Mouse (Mus musculus) stomach, postnatal 0 days (tissue): Measurements from ENCODE around the gene Ifnab. TPM values are rescaled to one million over a fixed set of nuclear protein-coding genes. Genes with fewer than 3 reads are reported as not detected.

ENCODE experiments used
- ATAC-seq: fragments of 200-750 bp; cut with Nextera tagmentation; 2 replicates; pipeline ENCODE4 v1.8.0; 2017; ENCODE audit not compliant: low FRiP score, low TSS enrichment
- DNase-seq: peaks from one replicate; pipeline ENCODE4 v3.0.0-alpha.2; 2016; ENCODE audit warnings: low spot score
- H3K27ac ChIP-seq: fragments of 300-500 bp; sonication (generic); replicated peaks from 2 replicates; pipeline ENCODE4 v1.5.1; 2014; ENCODE audit warnings: mild to moderate bottlenecking, control low read depth
- H3K27me3 ChIP-seq: fragments of 300-500 bp; sonication (generic); 2 replicates; pipeline ENCODE4 v1.6.1; 2014; ENCODE audit warnings: low read length; ENCODE audit not compliant: control insufficient read depth, insufficient read depth
- H3K36me3 ChIP-seq: fragments of 300-500 bp; sonication (generic); 2 replicates; pipeline ENCODE4 v1.6.1; 2014; ENCODE audit warnings: low read length, mixed read lengths; ENCODE audit not compliant: control insufficient read depth, insufficient read depth
- H3K4me1 ChIP-seq: fragments of 300-500 bp; sonication (generic); replicated peaks from 2 replicates; pipeline ENCODE4 v1.6.1; 2014; ENCODE audit warnings: antibody characterized with exemption; ENCODE audit not compliant: control insufficient read depth, insufficient read depth
- H3K4me2 ChIP-seq: fragments of 300-500 bp; sonication (generic); replicated peaks from 2 replicates; pipeline ENCODE4 v1.6.1; 2014; ENCODE audit warnings: low read depth, mild to moderate bottlenecking, control low read depth, moderate library complexity
- H3K4me3 ChIP-seq: fragments of 300-500 bp; sonication (generic); 2 replicates; pipeline ENCODE4 v1.5.1; 2014; ENCODE audit warnings: low read depth, low read length, control low read depth
- H3K9ac ChIP-seq: fragments of 300-500 bp; sonication (generic); 2 replicates; pipeline ENCODE4 v1.6.1; 2014; ENCODE audit warnings: mild to moderate bottlenecking, low read length, control low read depth, mixed read lengths
- H3K9me3 ChIP-seq: fragments of 300-500 bp; sonication (generic); 2 replicates; pipeline ENCODE4 v1.6.1; 2016; ENCODE audit warnings: low read length; ENCODE audit not compliant: control insufficient read depth
- CTCF ChIP-seq: IDR thresholded peaks from 2 replicates; pipeline ENCODE4 v1.5.1; 2016; ENCODE audit warnings: antibody characterized with exemption, low read depth, mild to moderate bottlenecking, moderate library complexity
- EP300 ChIP-seq: optimal IDR thresholded peaks from 2 replicates; pipeline ENCODE3; 2016; ENCODE audit warnings: antibody characterized with exemption
- WGBS: fragments of 180-500 bp; shearing (Covaris S2); extraction: QIAGEN DNeasy Blood & Tissue Kit; methylation state at CpG from one replicate; pipeline ENCODE4 v1.1.7; 2014; 5-methylcytosine and 5-hydroxymethylcytosine counted together
- polyA plus RNA-seq: library from polyadenylated mRNA; unstranded; fragments of >200 nt; fragmentation: Nextera tagmentation; extraction: Ambion mirVana; gene quantifications from 2 replicates; pipeline ENCODE4 v1.2.1, GENCODE M21; 2015

The Ifnab gene
- polyA plus RNA-seq, 1 experiment from 2014 or later, result not detected

DNA sequence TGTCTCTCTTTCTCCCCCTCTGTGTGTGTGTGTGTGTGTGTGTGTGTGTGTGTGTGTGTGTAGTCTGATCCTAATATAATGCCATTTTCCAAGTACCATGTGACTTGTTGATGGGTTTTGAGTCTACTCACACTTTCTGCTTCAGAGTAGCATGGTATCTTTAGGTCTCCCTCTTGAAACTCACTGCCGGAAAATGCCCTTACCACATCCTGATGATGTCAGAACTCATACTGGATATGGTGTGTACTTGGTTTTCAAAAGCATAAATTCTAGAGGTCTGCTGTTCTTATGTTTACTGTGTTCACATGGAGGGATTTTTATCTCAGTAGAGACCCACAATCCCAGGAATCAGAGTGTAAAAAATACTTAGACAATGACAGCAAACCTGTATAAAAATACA, 1.4 kb upstream of the Ifnab start:
- Histone ChIP-seq H3K36me3 (no peaks in the 10 kb centered on the region), H3K4me1 (no peaks in the 10 kb centered on the region), H3K4me2 (no peak overlapping the region), H3K27ac (no peak overlapping the region), H3K9ac (no peak overlapping the region), H3K9me3 (no peaks in the 10 kb centered on the region), H3K4me3 (no peak overlapping the region), H3K27me3 (no peaks in the 10 kb centered on the region)
- no peak for DNase-seq
- 66% methylated on average over 1 of the region's 1 CpGs for WGBS
- no peak for ATAC-seq
- no peak for TF ChIP-seq EP300
- TF ChIP-seq CTCF, result no peak

DNA sequence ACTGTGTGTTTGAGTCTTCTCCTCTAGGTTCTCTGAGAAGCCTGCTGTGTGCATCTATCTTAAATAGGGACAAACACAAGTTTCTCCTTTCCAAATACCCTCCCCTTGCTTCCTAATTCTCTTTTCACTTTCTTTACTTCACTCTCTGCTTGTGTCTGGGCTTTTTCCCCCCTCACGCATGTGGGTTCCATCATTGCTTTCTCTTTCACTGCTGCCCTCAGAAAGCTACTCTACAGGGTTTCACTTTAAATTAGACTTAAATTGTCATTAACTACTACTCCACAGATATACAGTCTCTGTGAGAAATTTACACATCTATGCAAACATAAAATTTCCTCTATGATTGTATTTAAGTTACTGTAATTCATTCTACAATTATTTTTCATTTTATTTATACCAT, 7.3 kb downstream of the Ifnab start, which contains the start of gene Ifna2:
Gene Ifna2, minus strand, starts transcription at position 101 of the 400 bp plus-strand sequence.
- no peaks in the 10 kb centered on the region for H3K4me1 ChIP-seq
- no peak within 1 kb of the TSS for H3K4me2 ChIP-seq
- H3K4me3 ChIP-seq, result no peak within 1 kb of the TSS
- no peaks in the 10 kb centered on the region for H3K36me3 ChIP-seq
- TF ChIP-seq CTCF, result no peak
- no peak for TF ChIP-seq EP300
- DNase-seq, result no peak
- no peak within 1 kb of the TSS for H3K27ac ChIP-seq
- H3K9me3 ChIP-seq, result no peaks in the 10 kb centered on the region
- no peaks in the 10 kb centered on the region for H3K27me3 ChIP-seq
- ATAC-seq, result no peak
- H3K9ac ChIP-seq, result no peak within 1 kb of the TSS
- 77% methylated on average over 1 of the region's 1 CpGs for WGBS

DNA sequence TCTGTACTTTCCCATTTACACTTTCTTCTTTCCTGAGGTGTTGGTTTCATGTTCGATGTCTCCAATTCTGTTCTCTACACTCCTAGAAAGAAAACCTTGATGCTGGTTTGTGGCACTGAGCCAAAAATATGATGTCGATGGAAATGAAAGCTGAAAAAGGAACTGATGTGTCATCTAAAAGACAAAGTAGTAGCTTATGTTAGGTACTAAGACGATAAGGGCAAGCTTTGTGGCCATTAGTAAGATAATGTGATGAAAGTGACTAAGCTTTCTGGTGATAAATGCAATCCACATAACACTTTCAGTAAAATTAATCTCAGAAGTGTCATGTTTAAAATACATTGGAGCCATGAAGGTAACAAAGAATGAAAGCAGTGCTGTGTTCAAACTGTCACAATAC, 9.8 kb downstream of the Ifnab start:
- Histone ChIP-seq H3K36me3 (no peaks in the 10 kb centered on the region), H3K27me3 (no peaks in the 10 kb centered on the region), H3K9ac (no peak overlapping the region), H3K4me3 (no peak overlapping the region), H3K9me3 (no peaks in the 10 kb centered on the region), H3K4me2 (no peak overlapping the region), H3K4me1 (no peaks in the 10 kb centered on the region), H3K27ac (no peak overlapping the region)
- no peak for TF ChIP-seq EP300
- TF ChIP-seq CTCF, result no peak
- no peak for DNase-seq
- no peak for ATAC-seq
- 31% methylated on average over 3 of the region's 3 CpGs for WGBS

DNA sequence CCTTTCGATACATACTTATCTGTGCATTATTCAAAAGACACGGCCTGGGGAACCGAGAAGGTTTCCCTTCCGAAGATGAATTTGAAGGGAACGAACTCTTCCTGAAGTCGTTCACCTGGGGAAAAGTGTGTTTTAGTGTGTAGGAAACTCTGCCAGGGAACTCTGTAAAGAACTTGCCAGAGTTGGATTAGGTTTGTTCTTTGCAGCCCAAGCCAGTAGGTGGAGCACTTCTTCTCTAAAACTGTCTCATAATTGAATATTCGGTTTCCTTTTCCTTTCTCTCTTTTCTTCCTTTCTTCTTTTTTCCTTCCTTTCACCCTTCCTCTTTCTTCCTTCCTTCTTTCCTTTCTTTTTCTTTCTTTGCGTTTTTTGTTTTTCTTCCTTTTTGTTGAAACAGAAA, 10.8 kb downstream of the Ifnab start:
- peak; percentile 30 for DNase-seq
- no peak for TF ChIP-seq EP300
- TF ChIP-seq CTCF, result peak; percentile 74
- 38% methylated on average over 8 of the region's 8 CpGs for WGBS
- no peak for ATAC-seq
- Histone ChIP-seq H3K4me1 (no peaks in the 10 kb centered on the region), H3K9me3 (no peaks in the 10 kb centered on the region), H3K4me3 (no peak overlapping the region), H3K4me2 (no peak overlapping the region), H3K36me3 (no peaks in the 10 kb centered on the region), H3K27me3 (no peaks in the 10 kb centered on the region), H3K27ac (no peak overlapping the region), H3K9ac (no peak overlapping the region)

DNA sequence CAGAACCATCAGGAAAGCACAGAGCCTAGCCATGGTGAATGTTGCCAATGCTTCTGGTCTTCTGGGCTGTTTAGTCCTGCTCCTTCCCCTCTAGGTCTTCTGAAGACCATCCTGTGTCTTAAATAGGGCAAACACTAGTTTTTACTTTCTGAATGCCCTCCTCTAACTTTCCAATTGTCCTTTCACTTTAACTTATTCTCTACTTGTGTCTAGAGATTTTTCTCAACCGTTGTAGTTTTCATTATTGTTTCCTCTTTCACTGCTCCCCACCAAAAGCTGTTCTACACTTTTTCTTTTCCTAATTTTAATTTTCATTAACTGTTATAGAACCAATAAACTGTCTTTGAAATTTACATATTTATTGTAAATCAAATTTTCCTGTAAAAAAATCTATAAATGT, 14.3 kb downstream of the Ifnab start, which contains the start of gene Ifna16:
Gene Ifna16, minus strand, starts transcription at position 101 of the 400 bp plus-strand sequence.
- H3K36me3 ChIP-seq, result no peaks in the 10 kb centered on the region
- WGBS, result 80% methylated on average over 1 of the region's 1 CpGs
- DNase-seq (no peak), ATAC-seq (no peak)
- H3K4me2 ChIP-seq, result no peak within 1 kb of the TSS
- no peak within 1 kb of the TSS for H3K4me3 ChIP-seq
- no peak within 1 kb of the TSS for H3K27ac ChIP-seq
- H3K27me3 ChIP-seq, result no peaks in the 10 kb centered on the region
- TF ChIP-seq CTCF, result no peak
- no peak for TF ChIP-seq EP300
- no peaks in the 10 kb centered on the region for H3K4me1 ChIP-seq
- H3K9ac ChIP-seq, result no peak within 1 kb of the TSS
- H3K9me3 ChIP-seq, result no peaks in the 10 kb centered on the region

DNA sequence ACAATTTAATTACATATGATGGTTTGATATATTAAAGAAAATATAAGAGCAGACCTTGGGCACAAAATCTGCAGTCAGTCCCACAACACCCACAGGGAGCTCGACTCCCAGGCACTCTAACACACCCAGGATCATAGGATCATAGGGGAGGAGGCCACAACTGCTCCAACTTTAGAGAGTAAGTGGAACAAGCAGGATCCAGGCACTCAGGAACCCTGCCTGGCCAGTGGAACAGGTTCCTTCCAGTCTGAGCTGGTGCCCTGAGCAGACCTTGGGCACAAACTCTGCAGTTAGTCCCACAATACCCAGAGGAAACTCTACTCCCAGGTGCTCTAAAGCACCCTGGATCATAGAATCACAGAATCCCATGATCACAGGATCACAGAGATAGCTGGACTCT, 35.7 kb downstream of the Ifnab start:
- TF ChIP-seq CTCF, result no peak
- TF ChIP-seq EP300, result no peak
- Histone ChIP-seq H3K4me2 (no peak overlapping the region), H3K4me3 (no peak overlapping the region), H3K9ac (no peak overlapping the region), H3K9me3 (no peaks in the 10 kb centered on the region), H3K27ac (no peak overlapping the region), H3K36me3 (no peaks in the 10 kb centered on the region), H3K27me3 (no peaks in the 10 kb centered on the region), H3K4me1 (no peaks in the 10 kb centered on the region)
- WGBS, result 21% methylated on average over 1 of the region's 1 CpGs
- ATAC-seq, result no peak
- DNase-seq, result no peak
